Mouse (Mus musculus) limb, embryonic 11.5 days (tissue): ENCODE results near the gene Prss12. TPM values are rescaled to one million over a fixed set of nuclear protein-coding genes. Genes with fewer than 3 reads are reported as not detected.

ENCODE experiments used
- ATAC-seq: fragments of 200-750 bp; cut with Nextera tagmentation; 2 replicates; pipeline ENCODE4 v1.8.0; 2017; ENCODE audit warnings: low read depth; ENCODE audit not compliant: insufficient number of reproducible peaks, low FRiP score, low TSS enrichment
- DNase-seq: peaks from one replicate; pipeline ENCODE4 v3.0.0-alpha.2; 2015; ENCODE audit warnings: low spot score
- H3K27ac ChIP-seq: fragments of 300-500 bp; sonication (generic); replicated peaks from 2 replicates; pipeline ENCODE4 v1.5.1; 2014; ENCODE audit warnings: low read depth, mild to moderate bottlenecking, low read length
- H3K27me3 ChIP-seq: fragments of 300-500 bp; sonication (generic); 2 replicates; pipeline ENCODE4 v1.6.1; 2014; ENCODE audit warnings: mild to moderate bottlenecking, low read length, mixed read lengths; ENCODE audit not compliant: control insufficient read depth, insufficient read depth
- H3K36me3 ChIP-seq: fragments of 300-500 bp; sonication (generic); 2 replicates; pipeline ENCODE4 v1.6.1; 2014; ENCODE audit warnings: mild to moderate bottlenecking, low read length, moderate library complexity, mixed read lengths; ENCODE audit not compliant: control insufficient read depth, insufficient read depth
- H3K4me1 ChIP-seq: fragments of 300-500 bp; sonication (generic); 2 replicates; pipeline ENCODE4 v1.6.1; 2014; ENCODE audit warnings: low read length, mixed read lengths; ENCODE audit not compliant: control insufficient read depth, insufficient read depth
- H3K4me2 ChIP-seq: fragments of 300-500 bp; sonication (generic); 2 replicates; pipeline ENCODE4 v1.6.1; 2014; ENCODE audit warnings: low read depth, mild to moderate bottlenecking, moderate library complexity; ENCODE audit not compliant: severe bottlenecking
- H3K4me3 ChIP-seq: fragments of 300-500 bp; sonication (generic); 2 replicates; pipeline ENCODE4 v1.5.1; 2014; ENCODE audit warnings: low read depth, low read length
- H3K9ac ChIP-seq: fragments of 300-500 bp; sonication (generic); 2 replicates; pipeline ENCODE4 v1.6.1; 2014; ENCODE audit warnings: mild to moderate bottlenecking, low read length
- H3K9me3 ChIP-seq: fragments of 300-500 bp; sonication (generic); 2 replicates; pipeline ENCODE4 v1.6.1; 2016; ENCODE audit warnings: low read length; ENCODE audit not compliant: control insufficient read depth
- WGBS: fragments of 180-500 bp; shearing (Covaris S2); extraction: QIAGEN DNeasy Blood & Tissue Kit; methylation state at CpG from one replicate; pipeline ENCODE4 v1.1.7; 2014; 5-methylcytosine and 5-hydroxymethylcytosine counted together
- polyA plus RNA-seq: library from polyadenylated mRNA; unstranded; fragments of >200 nt; fragmentation: Nextera tagmentation; extraction: Ambion mirVana; gene quantifications from 2 replicates; pipeline ENCODE4 v1.2.1, GENCODE M21; 2014

Gene Prss12
- polyA plus RNA-seq: 2.3 and 2.6 TPM in 2 replicates

DNA sequence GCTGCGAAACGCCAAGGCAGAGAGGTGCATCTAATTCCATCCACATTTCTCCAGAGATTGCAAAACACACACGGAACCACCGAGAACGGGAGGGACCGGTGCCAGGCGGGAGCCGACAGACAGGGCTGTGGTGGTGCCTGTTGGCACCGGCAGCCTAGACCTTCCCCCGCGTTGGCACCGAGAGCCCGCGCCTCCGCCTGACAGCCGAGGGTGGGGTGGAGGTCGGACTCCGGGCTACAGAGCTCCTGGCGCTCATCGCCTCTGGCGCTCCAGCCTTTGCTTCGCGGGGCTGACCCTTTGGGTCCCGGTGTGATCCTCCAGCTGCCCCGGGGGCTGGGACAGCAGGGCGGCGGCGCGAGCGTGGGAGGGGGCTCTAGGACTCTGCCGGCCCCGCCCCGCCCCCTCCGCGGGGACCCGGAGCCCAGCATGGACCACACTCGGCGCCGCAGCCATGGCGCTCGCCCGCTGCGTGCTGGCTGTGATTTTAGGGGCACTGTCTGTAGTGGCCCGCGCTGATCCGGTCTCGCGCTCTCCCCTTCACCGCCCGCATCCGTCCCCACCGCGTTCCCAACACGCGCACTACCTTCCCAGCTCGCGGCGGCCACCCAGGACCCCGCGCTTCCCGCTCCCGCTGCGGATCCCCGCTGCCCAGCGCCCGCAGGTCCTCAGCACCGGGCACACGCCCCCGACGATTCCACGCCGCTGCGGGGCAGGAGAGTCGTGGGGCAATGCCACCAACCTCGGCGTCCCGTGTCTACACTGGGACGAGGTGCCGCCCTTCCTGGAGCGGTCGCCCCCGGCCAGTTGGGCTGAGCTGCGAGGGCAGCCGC lies at the start of gene Prss12:
TSS of gene Prss12 (plus strand) at position 206 of the 830 bp plus-strand sequence.
- Histone ChIP-seq H3K36me3 (no peaks in the 10 kb centered on the region), H3K9ac (peak within 1 kb of the TSS; percentile 68), H3K9me3 (no peaks in the 10 kb centered on the region), H3K4me3 (peak within 1 kb of the TSS; percentile 71), H3K27me3 (peaks cover 15% of the 10 kb centered on the region), H3K27ac (no peak within 1 kb of the TSS), H3K4me2 (peak within 1 kb of the TSS; percentile 100), H3K4me1 (no peaks in the 10 kb centered on the region)
- peak; percentile 61 for DNase-seq
- peak; percentile 69 for ATAC-seq
- WGBS: under 1% methylated on average over 69 of the region's 84 CpGs

DNA sequence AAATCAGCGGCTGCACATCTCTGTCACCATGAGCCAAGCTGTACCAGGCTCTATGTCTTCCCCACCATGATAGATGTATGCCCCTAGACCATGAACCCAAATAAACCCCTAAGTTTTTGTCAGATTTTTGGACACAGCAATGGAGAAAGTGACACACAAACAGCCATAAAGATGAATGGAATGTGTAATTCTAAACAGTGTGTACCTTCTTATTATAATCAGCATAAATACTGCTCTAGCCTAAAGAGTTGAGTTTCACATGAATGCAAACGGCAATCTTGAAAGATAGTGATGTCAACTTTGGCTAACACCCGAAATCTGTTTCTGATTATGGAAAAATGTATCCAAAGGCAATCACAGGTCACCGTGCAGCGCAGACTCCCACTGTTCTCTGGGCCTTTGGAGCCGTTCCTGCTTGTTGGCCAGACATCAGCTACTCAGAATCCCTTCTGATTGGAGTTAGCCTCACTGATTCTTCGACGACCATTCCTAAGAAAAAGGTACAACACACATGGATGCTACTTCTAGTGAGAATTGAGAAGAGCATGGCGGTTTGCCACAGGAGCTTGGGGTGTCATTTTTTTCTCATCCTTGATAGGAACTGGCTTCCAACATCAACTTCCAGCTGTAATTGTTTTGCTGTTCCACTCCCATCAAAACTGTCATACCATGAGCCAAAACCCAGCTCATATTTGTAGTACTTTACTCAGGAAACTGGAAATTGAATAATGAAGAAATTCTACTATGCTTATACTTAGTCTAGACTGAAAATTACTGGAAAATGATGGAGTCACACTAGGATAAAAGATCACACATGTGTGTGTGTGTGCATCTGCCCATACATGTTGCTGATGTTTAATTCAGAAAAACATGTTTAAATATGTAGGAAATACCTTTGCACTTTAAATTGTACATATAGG lies 48.9 kb upstream of the Prss12 start:
- H3K9ac ChIP-seq: no peak overlapping the region
- no peak overlapping the region for H3K27ac ChIP-seq
- DNase-seq (no peak), ATAC-seq (no peak)
- 69% methylated on average over 9 of the region's 9 CpGs for WGBS
- H3K4me3 ChIP-seq: no peak overlapping the region
- no peaks in the 10 kb centered on the region for H3K27me3 ChIP-seq
- H3K36me3 ChIP-seq: no peaks in the 10 kb centered on the region
- no peak overlapping the region for H3K4me2 ChIP-seq
- H3K9me3 ChIP-seq: no peaks in the 10 kb centered on the region
- no peaks in the 10 kb centered on the region for H3K4me1 ChIP-seq

DNA sequence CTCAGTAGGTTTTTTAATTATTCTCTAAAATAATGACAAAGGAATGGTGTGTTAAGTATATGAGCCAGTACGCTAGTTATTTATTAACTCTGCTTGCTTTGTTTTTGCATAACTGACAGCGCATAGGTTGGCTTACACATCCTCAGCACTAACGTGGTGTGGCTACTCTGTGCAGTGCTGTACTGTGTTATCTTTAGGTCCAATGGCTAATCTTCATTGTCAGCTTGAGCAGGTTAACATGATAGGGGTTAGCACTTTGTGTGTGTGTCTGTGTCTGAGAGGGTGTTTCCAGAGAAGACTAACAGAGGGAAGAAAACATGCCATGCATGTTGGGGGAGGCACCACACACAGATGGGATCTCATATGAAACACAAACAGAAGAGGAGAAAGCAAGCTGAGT lies 41.8 kb upstream of the Prss12 start:
- Histone ChIP-seq H3K36me3 (no peaks in the 10 kb centered on the region), H3K27me3 (no peaks in the 10 kb centered on the region), H3K9ac (no peak overlapping the region), H3K4me3 (no peak overlapping the region), H3K27ac (no peak overlapping the region), H3K4me2 (no peak overlapping the region), H3K9me3 (no peaks in the 10 kb centered on the region), H3K4me1 (no peaks in the 10 kb centered on the region)
- ATAC-seq (no peak), DNase-seq (no peak)
- WGBS: 88% methylated on average over 3 of the region's 3 CpGs

DNA sequence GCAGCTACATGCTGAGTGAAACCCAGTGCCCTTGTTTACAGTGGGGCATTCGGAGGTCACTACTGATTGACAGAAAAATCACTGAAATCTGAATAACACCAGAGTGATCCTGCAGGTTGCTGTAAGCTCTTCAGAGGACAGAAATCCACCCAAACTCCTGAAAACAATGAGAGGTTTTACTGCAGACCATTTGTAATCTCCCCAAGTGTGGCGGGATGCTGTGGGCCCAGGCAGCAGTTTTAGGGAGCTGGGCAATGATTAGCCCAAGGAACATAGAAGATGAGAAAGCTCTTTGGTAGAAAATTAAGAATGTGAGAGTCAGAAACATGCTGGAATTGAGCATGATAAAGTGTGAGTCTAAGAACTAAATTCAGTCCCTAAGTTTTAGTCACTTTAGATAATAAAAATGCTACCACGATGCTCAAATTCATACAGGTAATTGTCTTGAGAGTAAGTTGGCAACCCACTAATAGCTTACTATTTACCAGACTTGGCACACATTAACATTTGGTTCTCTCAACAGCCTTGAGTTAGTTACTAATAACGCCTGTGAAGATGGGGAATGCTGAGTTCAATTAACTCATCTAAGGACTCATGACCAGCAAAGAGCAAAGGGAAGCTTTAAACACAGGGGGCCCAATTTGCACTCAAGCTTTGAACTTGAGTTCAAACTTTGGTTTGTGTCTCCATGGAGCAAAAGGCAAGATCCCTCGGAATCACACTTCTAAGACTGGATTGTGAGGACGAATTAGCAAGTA lies 34.7 kb upstream of the Prss12 start:
- Histone ChIP-seq H3K4me2 (no peak overlapping the region), H3K36me3 (no peaks in the 10 kb centered on the region), H3K4me3 (no peak overlapping the region), H3K4me1 (no peaks in the 10 kb centered on the region), H3K27ac (no peak overlapping the region), H3K9ac (no peak overlapping the region), H3K9me3 (no peaks in the 10 kb centered on the region), H3K27me3 (no peaks in the 10 kb centered on the region)
- WGBS: 70% methylated on average over 6 of the region's 6 CpGs
- DNase-seq: no peak
- no peak for ATAC-seq

DNA sequence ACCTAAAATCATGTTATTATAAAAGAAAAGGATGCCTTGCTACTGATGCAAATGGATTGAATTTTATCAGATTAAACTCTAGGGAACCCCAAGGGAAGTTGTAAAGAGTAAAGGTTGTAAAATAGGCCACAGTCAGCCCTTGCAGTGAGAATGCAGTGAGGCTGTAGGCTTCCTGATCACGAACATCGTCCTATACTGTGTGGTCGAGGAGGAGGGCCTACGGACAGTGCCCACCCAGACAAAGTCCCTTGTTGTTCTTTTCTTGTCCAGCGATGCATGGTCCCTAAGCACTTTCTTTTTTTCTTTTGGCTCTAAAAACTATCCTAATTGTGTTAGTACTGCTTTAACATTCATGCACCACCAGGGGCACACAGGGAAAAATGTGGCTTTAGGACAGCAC lies 33.5 kb upstream of the Prss12 start:
- no peaks in the 10 kb centered on the region for H3K9me3 ChIP-seq
- 73% methylated on average over 5 of the region's 5 CpGs for WGBS
- no peak for DNase-seq
- H3K4me3 ChIP-seq: no peak overlapping the region
- ATAC-seq: no peak
- H3K4me1 ChIP-seq: no peaks in the 10 kb centered on the region
- H3K27me3 ChIP-seq: no peaks in the 10 kb centered on the region
- no peak overlapping the region for H3K4me2 ChIP-seq
- H3K27ac ChIP-seq: no peak overlapping the region
- no peak overlapping the region for H3K9ac ChIP-seq
- H3K36me3 ChIP-seq: no peaks in the 10 kb centered on the region

DNA sequence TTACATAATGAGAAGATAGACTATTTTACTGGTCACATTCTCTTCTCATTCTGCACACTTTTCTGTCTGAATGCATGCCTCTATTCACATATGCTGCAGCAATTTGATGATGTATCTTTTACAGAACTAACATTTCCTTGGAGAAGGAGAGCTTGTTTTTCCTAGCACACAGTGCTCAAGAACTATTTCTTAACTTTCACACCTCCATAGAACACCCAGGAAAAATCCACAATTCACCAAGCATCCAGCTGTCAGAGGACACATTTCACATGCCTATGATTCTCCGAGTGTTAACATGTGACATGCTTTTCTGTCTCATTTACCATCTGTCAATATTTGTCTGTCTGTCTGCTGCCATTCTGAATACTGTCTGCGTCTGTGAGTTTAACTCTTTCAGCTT lies 21.1 kb upstream of the Prss12 start:
- ATAC-seq (no peak), DNase-seq (no peak)
- Histone ChIP-seq H3K9me3 (no peaks in the 10 kb centered on the region), H3K36me3 (no peaks in the 10 kb centered on the region), H3K27me3 (no peaks in the 10 kb centered on the region), H3K4me1 (no peaks in the 10 kb centered on the region), H3K27ac (no peak overlapping the region), H3K4me3 (no peak overlapping the region), H3K4me2 (no peak overlapping the region), H3K9ac (no peak overlapping the region)
- 71% methylated on average over 2 of the region's 2 CpGs for WGBS

DNA sequence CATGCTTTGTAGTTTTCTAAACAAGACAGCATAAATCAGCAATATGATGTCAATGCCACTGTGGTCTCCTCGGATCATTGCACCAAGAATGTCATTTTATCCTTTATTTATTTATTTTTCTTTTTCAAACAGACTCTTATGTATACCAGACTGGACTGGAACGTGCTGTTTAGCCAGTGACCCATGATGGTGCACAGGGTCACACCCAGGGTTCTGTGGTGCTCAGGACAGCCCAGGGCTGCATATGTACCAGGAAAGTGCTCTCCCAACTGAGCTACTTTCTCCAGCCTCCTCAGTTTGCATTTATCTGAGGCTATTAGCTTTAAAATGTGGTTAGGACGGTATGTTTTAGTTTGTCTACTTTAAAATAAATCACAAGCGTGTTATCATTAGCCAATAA lies 18.7 kb upstream of the Prss12 start:
- Histone ChIP-seq H3K36me3 (no peaks in the 10 kb centered on the region), H3K4me3 (no peak overlapping the region), H3K9ac (no peak overlapping the region), H3K9me3 (no peaks in the 10 kb centered on the region), H3K4me1 (no peaks in the 10 kb centered on the region), H3K27me3 (no peaks in the 10 kb centered on the region), H3K27ac (no peak overlapping the region), H3K4me2 (no peak overlapping the region)
- no peak for ATAC-seq
- DNase-seq: no peak
- WGBS: 63% methylated on average over 4 of the region's 4 CpGs
